Mouse (Mus musculus) CH12.LX (cell line): ENCODE data around the gene Rngtt. TPM values are rescaled to one million over a fixed set of nuclear protein-coding genes. Genes with fewer than 3 reads are reported as not detected.

Source experiments
- DNase-seq: peaks from one replicate; pipeline ENCODE4 v3.0.0-alpha.2; 2013; ENCODE audit errors: extremely low read depth
- H3K27ac ChIP-seq: 2 replicates; pipeline ENCODE4 v1.5.1; 2012; ENCODE audit warnings: low read depth, mild to moderate bottlenecking, control low read depth, moderate library complexity; ENCODE audit not compliant: insufficient read depth
- H3K27me3 ChIP-seq: replicated peaks from 2 replicates; pipeline ENCODE3; 2012; ENCODE audit warnings: inconsistent platforms
- H3K36me3 ChIP-seq, 2 experiments: replicated peaks in 1 of 2; 2 replicates each; pipeline versions ENCODE3 to v1.6.1; 2012; ENCODE audit warnings: inconsistent platforms in 1 of 2, low read length in 1 of 2, mild to moderate bottlenecking in 1 of 2, mixed read lengths in 1 of 2, moderate library complexity in 1 of 2; ENCODE audit not compliant: control insufficient read depth in 1 of 2, insufficient read depth in 1 of 2
- H3K4me1 ChIP-seq, 2 experiments: 2 replicates each; pipeline ENCODE4 v1.6.1; 2012; ENCODE audit warnings: inconsistent platforms in 1 of 2, moderate library complexity in 1 of 2; ENCODE audit not compliant: insufficient read depth in 2 of 2, control insufficient read depth in 1 of 2
- H3K4me2 ChIP-seq: 2 replicates; pipeline ENCODE4 v1.6.1; 2012; ENCODE audit warnings: low read depth, mild to moderate bottlenecking, control low read depth; ENCODE audit not compliant: poor library complexity, insufficient read depth, severe bottlenecking
- H3K4me3 ChIP-seq, 3 experiments: fragments of 150-350 bp in 1 of 3; sonication (generic) in 1 of 3; replicated peaks in 1 of 3; 2 replicates each; pipeline versions ENCODE3 to v1.5.1; 2011 to 2012; ENCODE audit warnings: low read depth in 2 of 3, low read length in 2 of 3, mild to moderate bottlenecking in 2 of 3, moderate library complexity in 2 of 3, control low read depth in 1 of 3, improper control_type of control experiment in 1 of 3, inconsistent platforms in 1 of 3, mixed read lengths in 1 of 3; ENCODE audit not compliant: poor library complexity in 1 of 3
- H3K79me2 ChIP-seq: replicated peaks from 2 replicates; pipeline ENCODE4 v1.6.1; 2012; ENCODE audit warnings: mild to moderate bottlenecking, moderate library complexity; ENCODE audit not compliant: control insufficient read depth, poor library complexity, insufficient read depth, severe bottlenecking; ENCODE audit errors: extremely low read depth
- H3K9ac ChIP-seq: 2 replicates; pipeline ENCODE4 v1.6.1; 2012; ENCODE audit warnings: low read depth, mild to moderate bottlenecking, control low read depth, moderate library complexity; ENCODE audit not compliant: insufficient read depth
- H3K9me3 ChIP-seq: replicated peaks from 2 replicates; pipeline ENCODE3; 2012; ENCODE audit warnings: low read length, inconsistent platforms, mixed read lengths
- BHLHE40 ChIP-seq: IDR thresholded peaks from 2 replicates; pipeline ENCODE4 v1.6.1; 2011; ENCODE audit warnings: mild to moderate bottlenecking, low read depth, low read length, improper control_type of control experiment
- CTCF ChIP-seq, 2 experiments: IDR thresholded peaks in 1 of 2; conservative IDR thresholded peaks in 1 of 2; 2 replicates each; pipeline ENCODE4 v1.5.1; 2011 to 2012; ENCODE audit warnings: low read depth in 2 of 2, low read length in 2 of 2, improper control_type of control experiment in 1 of 2, inconsistent platforms in 1 of 2, mild to moderate bottlenecking in 1 of 2, moderate library complexity in 1 of 2
- ETS1 ChIP-seq: conservative IDR thresholded peaks from 2 replicates; pipeline ENCODE4 v1.6.1; 2012; ENCODE audit warnings: low read depth, mild to moderate bottlenecking, inconsistent platforms, low read length, improper control_type of control experiment, moderate library complexity
- GABPA ChIP-seq: IDR thresholded peaks from 2 replicates; pipeline ENCODE4 v1.6.1; 2012; ENCODE audit warnings: low read depth, low read length, improper control_type of control experiment, inconsistent platforms; ENCODE audit not compliant: insufficient replicate concordance
- IRF4 ChIP-seq: IDR thresholded peaks from 2 replicates; pipeline ENCODE4 v1.6.1; 2014; ENCODE audit warnings: low read depth, mild to moderate bottlenecking, inconsistent platforms, low read length, improper control_type of control experiment
- MAFK ChIP-seq: IDR thresholded peaks from 2 replicates; pipeline ENCODE4 v1.6.1; 2011; ENCODE audit warnings: low read length, improper control_type of control experiment; ENCODE audit not compliant: insufficient replicate concordance
- MAX ChIP-seq: IDR thresholded peaks from 2 replicates; pipeline ENCODE4 v1.6.1; 2011; ENCODE audit warnings: low read length, improper control_type of control experiment
- MEF2A ChIP-seq: IDR thresholded peaks from 2 replicates; pipeline ENCODE4 v1.6.1; 2014; ENCODE audit warnings: low read depth, mild to moderate bottlenecking, inconsistent platforms, low read length, improper control_type of control experiment, borderline replicate concordance
- NRF1 ChIP-seq: IDR thresholded peaks from 2 replicates; pipeline ENCODE4 v1.6.1; 2014; ENCODE audit warnings: low read depth, mild to moderate bottlenecking, inconsistent platforms, low read length, improper control_type of control experiment, moderate library complexity
- POLR2A ChIP-seq: IDR thresholded peaks from 2 replicates; pipeline ENCODE4 v1.6.1; 2011; ENCODE audit warnings: low read depth, mild to moderate bottlenecking, improper control_type of control experiment, low read length
- POLR2AphosphoS2 ChIP-seq: IDR thresholded peaks from 2 replicates; pipeline ENCODE4 v1.6.1; 2011; ENCODE audit warnings: low read depth, low read length, improper control_type of control experiment
- RAD21 ChIP-seq: IDR thresholded peaks from 2 replicates; pipeline ENCODE4 v1.6.1; 2011; ENCODE audit warnings: low read depth, mild to moderate bottlenecking, low read length, improper control_type of control experiment, moderate library complexity
- RCOR1 ChIP-seq: conservative IDR thresholded peaks from 2 replicates; pipeline ENCODE4 v1.6.1; 2012; ENCODE audit warnings: low read depth, mild to moderate bottlenecking, inconsistent platforms, low read length, improper control_type of control experiment
- SIN3A ChIP-seq: IDR thresholded peaks from 2 replicates; pipeline ENCODE4 v1.6.1; 2012; ENCODE audit warnings: low read length, improper control_type of control experiment, inconsistent platforms
- SMC3 ChIP-seq: IDR thresholded peaks from 2 replicates; pipeline ENCODE4 v1.6.1; 2011; ENCODE audit warnings: low read depth, low read length, improper control_type of control experiment
- TBP ChIP-seq: conservative IDR thresholded peaks from 2 replicates; pipeline ENCODE4 v1.6.1; 2011; ENCODE audit warnings: low read depth, low read length, improper control_type of control experiment
- TCF12 ChIP-seq: IDR thresholded peaks from 2 replicates; pipeline ENCODE4 v1.6.1; 2014; ENCODE audit warnings: low read depth, mild to moderate bottlenecking, inconsistent platforms, low read length, improper control_type of control experiment
- UBTF ChIP-seq: IDR thresholded peaks from 2 replicates; pipeline ENCODE4 v1.6.1; 2012; ENCODE audit warnings: low read depth, mild to moderate bottlenecking, inconsistent platforms, low read length, improper control_type of control experiment, moderate library complexity
- ZNF384 ChIP-seq: IDR thresholded peaks from 2 replicates; pipeline ENCODE4 v1.6.1; 2012; ENCODE audit warnings: low read depth, low read length, improper control_type of control experiment, inconsistent platforms
- dilution Hi-C: fragments of 300-500 bp; cut with MboI; formaldehyde crosslinking; loops from 2 replicates; pipeline ENCODE4 v1.14.3; 2020; ENCODE audit warnings: low sequenced_read_pairs; ENCODE audit not compliant: extremely low pct_unique_long_range_greater_than_20kb, extremely low pct_ligation_motif_present
- in situ Hi-C: fragments of 300-500 bp; cut with MboI; formaldehyde crosslinking; loops from 3 replicates; pipeline ENCODE4 v1.14.3; 2019; ENCODE audit warnings: low sequenced_read_pairs, low pct_ligation_motif_present, low pct_unique_long_range_greater_than_20kb, mixed read lengths
- polyA plus RNA-seq: library from polyadenylated mRNA; unstranded; fragments of >175 nt; gene quantifications from 2 replicates; pipeline ENCODE4 v1.2.1, GENCODE M21; 2012; ENCODE audit warnings: low read depth; ENCODE audit not compliant: insufficient read length
- total RNA-seq, 2 experiments: library from RNA; depleted of rRNA; stranded (reverse); fragments of 300-350 nt in 1 of 2; fragments of >200 nt in 1 of 2; gene quantifications; 2 replicates each; pipeline ENCODE4 v1.2.3; 2012 to 2014

The Rngtt gene
- total and polyA plus RNA-seq, 3 experiments: 12.5 to 20.1 (median 16.9) TPM

DNA sequence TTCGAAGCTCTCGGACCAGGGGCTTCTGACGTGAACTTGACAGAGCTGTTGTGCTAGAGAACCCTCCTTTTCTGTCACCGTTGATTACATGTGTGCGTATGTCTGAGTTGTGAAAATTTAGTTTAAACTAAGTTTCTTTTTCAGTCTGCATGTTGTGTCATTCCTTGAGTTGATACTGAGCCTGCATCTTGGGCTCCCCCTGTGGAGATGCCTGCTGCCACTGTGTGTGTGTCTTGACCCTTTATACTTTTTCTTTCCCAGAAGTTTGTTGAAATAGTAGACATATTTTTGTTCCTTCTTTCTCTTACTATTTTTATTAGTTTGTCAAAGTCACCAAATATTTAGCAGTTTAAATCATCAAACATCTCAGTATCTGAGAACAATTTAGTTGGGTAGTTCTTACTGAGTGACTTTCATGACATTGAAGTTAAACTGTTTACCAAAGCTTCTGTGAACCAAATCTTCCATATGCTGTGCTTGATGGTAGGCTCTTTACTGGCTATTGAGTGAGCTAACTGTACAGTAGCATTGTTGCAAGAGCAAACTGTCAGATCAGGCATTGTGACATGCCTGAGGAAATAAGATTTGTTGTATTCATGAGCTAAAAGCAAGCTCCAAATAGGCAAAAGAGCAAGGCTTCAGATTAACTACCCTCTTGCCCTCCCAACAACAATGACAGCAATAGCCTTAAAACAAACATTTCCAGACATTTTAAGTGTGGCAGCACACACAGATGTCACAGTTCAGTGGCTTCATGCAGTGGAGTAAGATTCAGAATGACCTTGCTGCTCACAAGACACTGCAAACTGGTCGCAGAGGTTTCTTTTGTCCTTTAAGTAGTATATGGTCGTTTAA lies 33.0 kb downstream of the Rngtt start:
- H3K9ac ChIP-seq: no peak overlapping the region
- no peak for DNase-seq
- no peak overlapping the region for H3K4me2 ChIP-seq
- H3K27me3 ChIP-seq: no peaks in the 10 kb centered on the region
- no peak for TF ChIP-seq POLR2AphosphoS2
- TF ChIP-seq ZNF384: no peak
- TF ChIP-seq UBTF: no peak
- no peak for TF ChIP-seq BHLHE40
- no peak for TF ChIP-seq TBP
- TF ChIP-seq GABPA: no peak
- TF ChIP-seq TCF12: no peak
- TF ChIP-seq RAD21: no peak
- no peak for TF ChIP-seq IRF4
- TF ChIP-seq CTCF (conservative IDR thresholded peaks at IDR 0.05 in 1 of 2, IDR thresholded peaks at IDR 0.05 in 1 of 2; ENCODE audit: low read depth in 2 of 2, low read length in 2 of 2): no peak
- no peak overlapping the region for H3K27ac ChIP-seq
- dilution Hi-C loops: no loop called here
- no peak overlapping the region for H3K4me3 ChIP-seq
- H3K9me3 ChIP-seq: no peaks in the 10 kb centered on the region
- H3K4me1 ChIP-seq: peaks cover 0 to 2% of the 10 kb centered on the region in 2 experiments; a peak in 2 of 4 replicates
- in situ Hi-C loops: no loop called here
- peaks cover 5 to 60% of the 10 kb centered on the region in 2 experiments for H3K36me3 ChIP-seq
- H3K79me2 ChIP-seq: no peaks in the 10 kb centered on the region

DNA sequence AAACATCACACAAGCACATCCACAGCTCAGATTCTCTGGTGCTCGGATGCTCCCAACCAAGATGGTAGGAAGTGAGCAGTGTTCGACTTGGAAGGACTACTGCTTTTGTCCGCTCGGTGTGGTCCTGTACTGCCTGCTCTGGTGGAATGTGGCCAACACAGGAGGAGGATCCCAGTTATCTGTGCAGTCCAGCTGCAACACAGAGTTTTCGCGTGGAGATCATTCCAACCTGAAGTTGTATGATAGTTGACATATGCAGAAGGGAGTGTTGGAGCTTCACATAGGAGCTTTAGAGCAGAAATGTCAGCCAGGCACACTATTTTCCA lies 33.6 kb downstream of the Rngtt start:
- H3K36me3 ChIP-seq: peaks cover 5 to 59% of the 10 kb centered on the region in 2 experiments
- DNase-seq: no peak
- H3K79me2 ChIP-seq: no peaks in the 10 kb centered on the region
- dilution Hi-C loops (no loop called here), in situ Hi-C loops (no loop called here)
- no peak overlapping the region for H3K27ac ChIP-seq
- TF ChIP-seq ETS1 (no peak), MEF2A (no peak), MAFK (no peak), POLR2A (no peak), SIN3A (no peak), SMC3 (no peak), MAX (no peak), NRF1 (no peak), RCOR1 (no peak), GABPA (no peak), ZNF384 (no peak)
- H3K4me1 ChIP-seq: no peaks in the 10 kb centered on the region
- no peaks in the 10 kb centered on the region for H3K27me3 ChIP-seq
- no peak overlapping the region for H3K4me3 ChIP-seq
- H3K9me3 ChIP-seq: no peaks in the 10 kb centered on the region
- no peak overlapping the region for H3K4me2 ChIP-seq
- H3K9ac ChIP-seq: no peak overlapping the region
